Mouse (Mus musculus) MEL (cell line): ENCODE measurements at regions not wholly inside any gene's neighbourhood (a gene's known extent, or its start where the extent isn't known, plus 50 kb on each side); places are given as distances from the start of the nearest gene placed in this dataset.

ENCODE experiments used
- DNase-seq: peaks from one replicate; pipeline ENCODE4 v3.0.0; 2011; ENCODE audit warnings: low read depth, low spot score
- H3K27ac ChIP-seq: 2 replicates; pipeline ENCODE4 v1.5.1; 2012; ENCODE audit warnings: low read depth, mild to moderate bottlenecking, control low read depth, low read length, moderate library complexity; ENCODE audit not compliant: control insufficient read depth
- H3K27me3 ChIP-seq, 2 experiments: fragments of 150-350 bp in 1 of 2; sonication (generic) in 1 of 2; 2 replicates each; pipeline ENCODE4 v1.6.1; 2012; ENCODE audit warnings: low read length in 2 of 2, mild to moderate bottlenecking in 2 of 2, improper control_type of control experiment in 1 of 2, moderate library complexity in 1 of 2; ENCODE audit not compliant: insufficient read depth in 2 of 2, control insufficient read depth in 1 of 2
- H3K36me3 ChIP-seq, 2 experiments: 2 replicates each; pipeline ENCODE4 v1.6.1; 2012 to 2014; ENCODE audit warnings: low read length in 2 of 2, improper control_type of control experiment in 1 of 2, inconsistent platforms in 1 of 2, mild to moderate bottlenecking in 1 of 2; ENCODE audit not compliant: insufficient read depth in 2 of 2, control insufficient read depth in 1 of 2
- H3K4me1 ChIP-seq, 2 experiments: fragments of 150-350 bp in 1 of 2; sonication (generic) in 1 of 2; 2 replicates each; pipeline ENCODE4 v1.6.1; 2012; ENCODE audit warnings: low read length in 2 of 2, improper control_type of control experiment in 1 of 2, mild to moderate bottlenecking in 1 of 2; ENCODE audit not compliant: insufficient read depth in 2 of 2, control insufficient read depth in 1 of 2
- H3K4me3 ChIP-seq, 2 experiments: fragments of 150-350 bp in 1 of 2; sonication (generic) in 1 of 2; 2 replicates each; pipeline ENCODE4 v1.5.1; 2012; ENCODE audit warnings: low read depth in 2 of 2, low read length in 2 of 2, mild to moderate bottlenecking in 2 of 2, moderate library complexity in 2 of 2, control low read depth in 1 of 2, improper control_type of control experiment in 1 of 2; ENCODE audit not compliant: control insufficient read depth in 1 of 2, insufficient read depth in 1 of 2
- H3K79me2 ChIP-seq: 2 replicates; pipeline ENCODE4 v1.6.1; 2012; ENCODE audit warnings: mild to moderate bottlenecking, low read length, moderate library complexity; ENCODE audit not compliant: control insufficient read depth, poor library complexity, insufficient read depth
- H3K9ac ChIP-seq: 2 replicates; pipeline ENCODE4 v1.6.1; 2012; ENCODE audit warnings: low read depth, mild to moderate bottlenecking, control low read depth, low read length, moderate library complexity; ENCODE audit not compliant: control insufficient read depth, poor library complexity, severe bottlenecking
- H3K9me3 ChIP-seq: fragments of 150-350 bp; sonication (generic); replicated peaks from 2 replicates; pipeline ENCODE4 v1.6.1; 2012; ENCODE audit warnings: mild to moderate bottlenecking, low read length, improper control_type of control experiment, moderate library complexity; ENCODE audit not compliant: insufficient read depth
- BHLHE40 ChIP-seq: IDR thresholded peaks from 2 replicates; pipeline ENCODE4 v1.6.1; 2012; ENCODE audit warnings: low read depth, mild to moderate bottlenecking, inconsistent platforms, low read length, improper control_type of control experiment, borderline replicate concordance
- CHD2 ChIP-seq: IDR thresholded peaks from 2 replicates; pipeline ENCODE4 v1.6.1; 2011; ENCODE audit warnings: low read length, improper control_type of control experiment
- ELF1 ChIP-seq: IDR thresholded peaks from 2 replicates; pipeline ENCODE4 v1.6.1; 2014; ENCODE audit warnings: low read depth, mild to moderate bottlenecking, inconsistent platforms, low read length, improper control_type of control experiment, moderate library complexity
- EP300 ChIP-seq, 2 experiments: IDR thresholded peaks; 2 replicates each; pipeline ENCODE4 v1.6.1; 2011; ENCODE audit warnings: improper control_type of control experiment in 2 of 2, low read length in 2 of 2, low read depth in 1 of 2, mild to moderate bottlenecking in 1 of 2
- JUND ChIP-seq: IDR thresholded peaks from 2 replicates; pipeline ENCODE4 v1.6.1; 2011; ENCODE audit warnings: low read depth, mild to moderate bottlenecking, improper control_type of control experiment, low read length
- KAT2A ChIP-seq: conservative IDR thresholded peaks from 2 replicates; pipeline ENCODE4 v1.6.1; 2012; ENCODE audit warnings: low read depth, low read length, improper control_type of control experiment, inconsistent platforms
- MYC ChIP-seq: IDR thresholded peaks from 2 replicates; pipeline ENCODE4 v1.6.1; 2011; ENCODE audit warnings: low read depth, mild to moderate bottlenecking, low read length, improper control_type of control experiment, moderate library complexity
- NELFE ChIP-seq: IDR thresholded peaks from 2 replicates; pipeline ENCODE4 v1.6.1; 2011; ENCODE audit warnings: low read depth, low read length, improper control_type of control experiment
- NRF1 ChIP-seq: IDR thresholded peaks from 2 replicates; pipeline ENCODE4 v1.6.1; 2014; ENCODE audit warnings: low read depth, mild to moderate bottlenecking, inconsistent platforms, low read length, improper control_type of control experiment, moderate library complexity; ENCODE audit not compliant: poor library complexity, insufficient read depth, severe bottlenecking
- POLR2A ChIP-seq, 2 experiments: IDR thresholded peaks; 2 replicates each; pipeline ENCODE4 v1.6.1; 2011 to 2012; ENCODE audit warnings: low read length in 2 of 2, mild to moderate bottlenecking in 2 of 2, control low read depth in 1 of 2, improper control_type of control experiment in 1 of 2, low read depth in 1 of 2, moderate library complexity in 1 of 2; ENCODE audit not compliant: control insufficient read depth in 1 of 2, insufficient read depth in 1 of 2, poor library complexity in 1 of 2
- TBP ChIP-seq: IDR thresholded peaks from 2 replicates; pipeline ENCODE4 v1.8.0; 2011; ENCODE audit warnings: low read depth, low read length, improper control_type of control experiment
- TCF12 ChIP-seq: IDR thresholded peaks from 2 replicates; pipeline ENCODE4 v1.6.1; 2014; ENCODE audit warnings: low read depth, mild to moderate bottlenecking, inconsistent platforms, low read length, improper control_type of control experiment, moderate library complexity
- UBTF ChIP-seq: IDR thresholded peaks from 2 replicates; pipeline ENCODE4 v1.6.1; 2012; ENCODE audit warnings: low read depth, mild to moderate bottlenecking, inconsistent platforms, low read length, improper control_type of control experiment, moderate library complexity, borderline replicate concordance; ENCODE audit not compliant: insufficient read depth
- USF1 ChIP-seq: IDR thresholded peaks from 2 replicates; pipeline ENCODE4 v1.6.1; 2014; ENCODE audit warnings: low read depth, mild to moderate bottlenecking, inconsistent platforms, low read length, improper control_type of control experiment, moderate library complexity
- ZC3H11A ChIP-seq: IDR thresholded peaks from 2 replicates; pipeline ENCODE4 v1.6.1; 2012; ENCODE audit warnings: low read depth, mild to moderate bottlenecking, inconsistent platforms, low read length, improper control_type of control experiment

DNA sequence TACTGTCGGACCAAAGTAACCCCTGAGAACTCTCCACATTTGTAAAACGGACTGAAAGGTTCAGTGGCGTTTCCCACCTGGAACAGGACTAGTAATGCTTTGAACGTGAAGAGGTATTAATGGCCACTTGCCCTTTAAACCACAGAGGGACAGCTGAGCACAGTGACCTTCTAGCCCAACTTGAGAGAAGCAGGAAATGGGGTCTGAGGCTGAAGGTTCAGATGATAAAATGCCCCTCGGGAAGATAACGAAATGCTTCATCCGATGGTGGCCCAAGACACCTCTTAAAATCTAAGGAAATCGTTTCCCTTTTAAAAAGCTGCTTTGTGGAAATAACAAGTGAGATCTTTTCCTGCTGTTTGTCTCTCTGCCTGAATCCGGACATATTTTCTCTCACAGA is 142.7 kb upstream of the Adgrl4 start:
- H3K4me1 ChIP-seq: no peaks in the 10 kb centered on the region
- no peaks in the 10 kb centered on the region for H3K79me2 ChIP-seq
- no peak overlapping the region for H3K27ac ChIP-seq
- H3K9ac ChIP-seq: no peak overlapping the region
- H3K9me3 ChIP-seq: no peaks in the 10 kb centered on the region
- no peak for DNase-seq
- H3K36me3 ChIP-seq: no peaks in the 10 kb centered on the region
- no peaks in the 10 kb centered on the region for H3K27me3 ChIP-seq
- TF ChIP-seq KAT2A (no peak), CHD2 (no peak)
- H3K4me3 ChIP-seq: no peak overlapping the region

DNA sequence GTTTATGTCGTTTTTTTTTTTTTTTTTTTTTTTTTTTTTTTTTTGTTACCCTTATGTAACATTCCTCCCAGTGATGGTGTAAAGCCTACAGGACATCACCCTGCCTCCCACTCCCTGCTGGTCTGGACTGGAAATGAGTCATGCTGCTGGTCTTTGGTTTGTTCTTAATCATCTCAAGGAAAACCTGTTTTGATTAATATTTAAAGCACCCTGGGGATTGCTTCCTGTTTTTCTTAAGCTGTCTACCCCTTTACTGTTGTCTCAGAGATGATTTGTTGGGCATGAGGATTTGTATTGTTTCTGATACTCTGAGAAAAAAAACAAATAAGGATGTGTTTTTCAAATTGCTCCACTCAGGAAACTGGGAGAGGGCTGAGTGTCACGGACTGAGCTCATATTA is 139.4 kb upstream of the Adgrl4 start:
- no peak for TF ChIP-seq POLR2A (IDR thresholded peaks at IDR 0.05; ENCODE audit: control insufficient read depth in 1 of 2, insufficient read depth in 1 of 2, low read depth in 1 of 2, low read length in 2 of 2, poor library complexity in 1 of 2)
- no peak for TF ChIP-seq TBP
- H3K4me3 ChIP-seq: no peak overlapping the region
- H3K9ac ChIP-seq: no peak overlapping the region
- H3K27me3 ChIP-seq: no peaks in the 10 kb centered on the region
- H3K79me2 ChIP-seq: no peaks in the 10 kb centered on the region
- H3K4me1 ChIP-seq: no peaks in the 10 kb centered on the region
- no peak overlapping the region for H3K27ac ChIP-seq
- DNase-seq: no peak
- no peaks in the 10 kb centered on the region for H3K9me3 ChIP-seq
- no peaks in the 10 kb centered on the region for H3K36me3 ChIP-seq

DNA sequence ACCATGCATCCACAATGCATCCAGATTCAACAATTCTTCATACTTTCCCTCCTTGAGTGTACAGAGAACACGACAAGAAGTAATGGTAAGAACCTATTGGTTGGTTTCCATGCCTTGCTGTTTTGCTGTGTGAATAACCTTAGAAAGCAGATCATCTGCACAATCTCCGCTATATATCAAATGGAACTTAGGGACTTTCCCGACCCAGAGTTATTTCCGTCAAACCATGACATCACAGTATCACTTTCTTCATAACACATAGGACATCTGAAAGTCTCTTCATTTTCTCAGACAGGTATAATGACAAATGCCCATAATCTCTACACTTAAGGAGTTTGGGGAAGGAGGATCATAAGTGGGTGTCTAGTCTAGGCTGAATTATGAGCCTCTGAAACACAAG is 132.3 kb upstream of the Adgrl4 start:
- Histone ChIP-seq H3K36me3 (no peaks in the 10 kb centered on the region), H3K9ac (no peak overlapping the region), H3K4me1 (no peaks in the 10 kb centered on the region), H3K9me3 (no peaks in the 10 kb centered on the region), H3K27ac (no peak overlapping the region)
- DNase-seq: no peak
- TF ChIP-seq POLR2A (IDR thresholded peaks at IDR 0.05; ENCODE audit: control insufficient read depth in 1 of 2, insufficient read depth in 1 of 2, low read depth in 1 of 2, low read length in 2 of 2, poor library complexity in 1 of 2): no peak
- no peak for TF ChIP-seq NRF1
- TF ChIP-seq EP300 (IDR thresholded peaks at IDR 0.05; ENCODE audit: low read depth in 1 of 2, low read length in 2 of 2): no peak
- no peak for TF ChIP-seq NELFE
- no peak for TF ChIP-seq MYC
- no peak for TF ChIP-seq ELF1
- no peak for TF ChIP-seq KAT2A
- no peak for TF ChIP-seq TCF12
- no peak for TF ChIP-seq JUND
- no peak for TF ChIP-seq BHLHE40
- TF ChIP-seq ZC3H11A: no peak
- no peak for TF ChIP-seq UBTF
- TF ChIP-seq USF1: no peak
- TF ChIP-seq, all 39 proteins: peak for 0
- H3K79me2 ChIP-seq: no peaks in the 10 kb centered on the region
- H3K27me3 ChIP-seq: no peaks in the 10 kb centered on the region
- no peak overlapping the region for H3K4me3 ChIP-seq
